In the genomic region with DNA sequence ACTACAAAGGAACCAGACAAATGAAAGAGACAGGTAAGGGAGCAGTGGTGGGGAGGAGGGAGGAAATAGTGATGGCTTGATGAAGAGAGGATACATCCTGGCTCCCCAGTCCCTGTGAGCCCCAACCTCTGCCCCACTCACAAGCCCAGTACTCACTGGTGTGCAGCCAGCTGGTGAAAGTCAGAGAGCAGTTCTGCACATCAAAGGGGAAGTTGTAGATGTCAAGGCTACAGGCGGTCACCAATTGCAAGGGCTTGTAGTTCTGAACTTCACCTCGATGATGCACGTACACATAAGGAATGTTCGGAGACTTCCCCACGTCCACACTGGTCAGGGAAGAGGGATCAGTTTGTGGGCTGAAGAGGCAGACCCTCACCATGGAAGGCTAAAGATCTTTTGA, we compare ENCODE assay signal across 25 mouse cellular contexts. TPM values are rescaled to one million over a fixed set of nuclear protein-coding genes. Genes with fewer than 3 reads are reported as not detected.
"Had no signal": no experiment of that assay in that cellular context is flagged by ENCODE, and none has a peak within 500 bp of the region (broad histone marks: within the 10 kb centered on the region; RNA-seq: fewer than 3 reads in every experiment).

No protein-coding gene starts in this region.

- H3K4me2 ChIP-seq: heart, embryonic 12.5 days; hindbrain, embryonic 13.5 days; hindbrain, embryonic 15.5 days; limb, embryonic 13.5 days; limb, embryonic 15.5 days; liver, embryonic 12.5 days had no signal

- H3K27me3 ChIP-seq: hindbrain, embryonic 15.5 days had no signal

- H3K36me3 ChIP-seq: heart, embryonic 10.5 days; heart, embryonic 12.5 days; hindbrain, embryonic 10.5 days; hindbrain, embryonic 13.5 days; hindbrain, embryonic 15.5 days; limb, embryonic 13.5 days; limb, embryonic 15.5 days; liver, embryonic 12.5 days had no signal

- H3K4me3 ChIP-seq: gastrocnemius, adult 2 months; heart, embryonic 10.5 days; heart, embryonic 12.5 days; hindbrain, embryonic 10.5 days; hindbrain, embryonic 13.5 days; hindbrain, embryonic 15.5 days; layer of hippocampus, adult 2 months; limb, embryonic 13.5 days; limb, embryonic 15.5 days; liver, embryonic 12.5 days had no signal

- H3K27ac ChIP-seq: gastrocnemius, adult 2 months; heart, embryonic 10.5 days; hindbrain, embryonic 10.5 days; hindbrain, embryonic 13.5 days; hindbrain, embryonic 15.5 days; hindbrain, postnatal 0 days; layer of hippocampus, adult 2 months; limb, embryonic 13.5 days; limb, embryonic 15.5 days; liver, embryonic 12.5 days; liver, embryonic 14.5 days had no signal

- H3K9ac ChIP-seq: heart, embryonic 12.5 days; hindbrain, embryonic 13.5 days; hindbrain, embryonic 15.5 days; limb, embryonic 13.5 days; limb, embryonic 15.5 days; liver, embryonic 12.5 days; liver, embryonic 14.5 days had no signal

- H3K9me3 ChIP-seq: heart, embryonic 10.5 days; heart, embryonic 12.5 days; hindbrain, embryonic 10.5 days; hindbrain, embryonic 13.5 days; hindbrain, embryonic 15.5 days; limb, embryonic 13.5 days; limb, embryonic 15.5 days; liver, embryonic 12.5 days had no signal

- ATAC-seq: hindbrain, postnatal 0 days; intestine, embryonic 16.5 days; liver, embryonic 12.5 days had no signal

- DNase-seq: gastrocnemius, adult 2 months; gastrocnemius, postnatal 10 days; gastrocnemius, postnatal 25 days; heart, adult 18-20 months; heart, postnatal 10 days; heart, postnatal 4 days; kidney, postnatal 10 days; kidney, postnatal 4 days; lung, adult 18-20 months had no signal

- H3K4me1 ChIP-seq: heart, embryonic 10.5 days; heart, embryonic 12.5 days; hindbrain, embryonic 10.5 days; hindbrain, embryonic 15.5 days; limb, embryonic 13.5 days; limb, embryonic 15.5 days; liver, embryonic 12.5 days had no signal

RNA-seq across cellular contexts. Expression of gene Htr3a, which starts 6.5 kb away (rescaled TPM):
- total RNA-seq: gastrocnemius, adult 2 months; gastrocnemius, postnatal 10 days; gastrocnemius, postnatal 25 days; gastrocnemius, postnatal 4 days; granulocyte monocyte progenitor cell, adult 5-6 weeks; heart, postnatal 10 days; heart, postnatal 25 days; liver, adult 2 months had no signal
- polyA plus RNA-seq: liver, adult 2 months; liver, embryonic 12.5 days; liver, embryonic 14.5 days had no signal
